Mouse (Mus musculus): ENCODE data around the gene Ntm. TPM values are rescaled to one million over a fixed set of nuclear protein-coding genes. Genes with fewer than 3 reads are reported as not detected.

Gene Ntm
- polyA plus RNA-seq, 1 experiment = not detected

GRCm38 (mm10) chr9:29790017-29790416 is 172.9 kb downstream of the Ntm start:
- no peak for TF ChIP-seq GATA1 (IDR thresholded peaks at IDR 0.05; ENCODE audit: low read length)

GRCm38 (mm10) chr9:29788855-29789254 is 174.1 kb downstream of the Ntm start:
- no peak for TF ChIP-seq GATA1 (IDR thresholded peaks at IDR 0.05; ENCODE audit: low read length)

GRCm38 (mm10) chr9:29787408-29787807 is 175.5 kb downstream of the Ntm start:
- no peak for TF ChIP-seq GATA1 (IDR thresholded peaks at IDR 0.05; ENCODE audit: low read length)

- TF ChIP-seq GATA1 (IDR thresholded peaks at IDR 0.05; ENCODE audit: low read length) = no peak
These were observed 180.2 kb downstream of the Ntm start for GRCm38 (mm10) chr9:29782697-29783096.

GRCm38 (mm10) chr9:29779739-29780138 is 183.2 kb downstream of the Ntm start:
- TF ChIP-seq GATA1 (IDR thresholded peaks at IDR 0.05; ENCODE audit: low read length) = no peak

GRCm38 (mm10) chr9:29776951-29777350 is 186.0 kb downstream of the Ntm start:
- no peak for TF ChIP-seq GATA1 (IDR thresholded peaks at IDR 0.05; ENCODE audit: low read length)

- TF ChIP-seq GATA1 (IDR thresholded peaks at IDR 0.05; ENCODE audit: low read length) = no peak
These were observed 186.4 kb downstream of the Ntm start for GRCm38 (mm10) chr9:29776542-29776941.

GRCm38 (mm10) chr9:29776030-29776429 is 186.9 kb downstream of the Ntm start:
- no peak for TF ChIP-seq GATA1 (IDR thresholded peaks at IDR 0.05; ENCODE audit: low read length)

- TF ChIP-seq GATA1 (IDR thresholded peaks at IDR 0.05; ENCODE audit: low read length) = no peak
These were observed 190.1 kb downstream of the Ntm start for GRCm38 (mm10) chr9:29772625-29773388.

- TF ChIP-seq GATA1 (IDR thresholded peaks at IDR 0.05; ENCODE audit: low read length) = no peak
These were observed 191.1 kb downstream of the Ntm start for GRCm38 (mm10) chr9:29771870-29772269.

- TF ChIP-seq GATA1 (IDR thresholded peaks at IDR 0.05; ENCODE audit: low read length) = no peak
These were observed 191.7 kb downstream of the Ntm start for GRCm38 (mm10) chr9:29771071-29771785.

GRCm38 (mm10) chr9:29769361-29769760 is 193.6 kb downstream of the Ntm start:
- no peak for TF ChIP-seq GATA1 (IDR thresholded peaks at IDR 0.05; ENCODE audit: low read length)

GRCm38 (mm10) chr9:29765990-29766980 is 196.7 kb downstream of the Ntm start:
- TF ChIP-seq GATA1 (IDR thresholded peaks at IDR 0.05; ENCODE audit: low read length) = no peak

GRCm38 (mm10) chr9:29763338-29763737 is 199.6 kb downstream of the Ntm start:
- TF ChIP-seq GATA1 (IDR thresholded peaks at IDR 0.05; ENCODE audit: low read length) = no peak

- TF ChIP-seq GATA1 (IDR thresholded peaks at IDR 0.05; ENCODE audit: low read length) = no peak
These were observed 200.9 kb downstream of the Ntm start for GRCm38 (mm10) chr9:29761952-29762586.
